22 mouse cellular contexts compared by ENCODE assay signal in genomic region chr14:20268421-20268820, GRCm38 (mm10). TPM values are rescaled to one million over a fixed set of nuclear protein-coding genes. Genes with fewer than 3 reads are reported as not detected.
A peak's percentile ranks its signal among the peaks of the same experiment; 100 is the strongest.
DNase-seq lines count a peak whose midpoint lies in the region; ATAC-seq lines count a peak whose summit lies in the region.
"Had no signal": no experiment of that assay in that cellular context is flagged by ENCODE, and none has a peak within 500 bp of the region (broad histone marks: within the 10 kb centered on the region; RNA-seq: fewer than 3 reads in every experiment).

No protein-coding gene starts in this region.

- no peaks in the 10 kb centered on the region for H3K27me3 ChIP-seq in forebrain, embryonic 14.5 days (replicated peaks; ENCODE audit: control insufficient read depth, insufficient read depth, low read length)
- H3K27me3 ChIP-seq in midbrain, embryonic 11.5 days (ENCODE audit: control insufficient read depth, insufficient read depth, low read length): no peaks in the 10 kb centered on the region
- H3K27me3 ChIP-seq: embryonic facial prominence, embryonic 13.5 days; hindbrain, embryonic 12.5 days; limb, embryonic 15.5 days; neural tube, embryonic 15.5 days had no signal

- no peaks in the 10 kb centered on the region for H3K9me3 ChIP-seq in forebrain, embryonic 14.5 days (replicated peaks; ENCODE audit: control insufficient read depth, low read length)
- no peaks in the 10 kb centered on the region for H3K9me3 ChIP-seq in midbrain, embryonic 11.5 days (ENCODE audit: control insufficient read depth, low read length)
- H3K9me3 ChIP-seq: embryonic facial prominence, embryonic 13.5 days; forebrain, embryonic 10.5 days; hindbrain, embryonic 12.5 days; limb, embryonic 15.5 days; neural tube, embryonic 15.5 days had no signal

- H3K4me3 ChIP-seq in forebrain, embryonic 14.5 days (ENCODE audit: low read depth, low read length): no peak overlapping the region
- no peak overlapping the region for H3K4me3 ChIP-seq in midbrain, embryonic 11.5 days (ENCODE audit: low read depth, low read length)
- H3K4me3 ChIP-seq: embryonic facial prominence, embryonic 13.5 days; forebrain, embryonic 10.5 days; hindbrain, embryonic 12.5 days; limb, embryonic 15.5 days; neural tube, embryonic 15.5 days had no signal

- H3K27ac ChIP-seq in forebrain, embryonic 14.5 days (ENCODE audit: low read depth, low read length): no peak overlapping the region
- no peak overlapping the region for H3K27ac ChIP-seq in midbrain, embryonic 11.5 days (ENCODE audit: low read depth, low read length)
- H3K27ac ChIP-seq: embryonic facial prominence, embryonic 13.5 days; hindbrain, embryonic 12.5 days; limb, embryonic 15.5 days; neural tube, embryonic 15.5 days had no signal

- no peaks in the 10 kb centered on the region for H3K36me3 ChIP-seq in forebrain, embryonic 14.5 days (ENCODE audit: control insufficient read depth, insufficient read depth, low read length)
- no peaks in the 10 kb centered on the region for H3K36me3 ChIP-seq in midbrain, embryonic 11.5 days (ENCODE audit: control insufficient read depth, insufficient read depth, low read length)
- H3K36me3 ChIP-seq: embryonic facial prominence, embryonic 13.5 days; forebrain, embryonic 10.5 days; hindbrain, embryonic 12.5 days; limb, embryonic 15.5 days; neural tube, embryonic 15.5 days had no signal

- H3K9ac ChIP-seq in forebrain, embryonic 14.5 days (ENCODE audit: low read length): no peak overlapping the region
- no peak overlapping the region for H3K9ac ChIP-seq in midbrain, embryonic 11.5 days (ENCODE audit: low read length)
- H3K9ac ChIP-seq: embryonic facial prominence, embryonic 13.5 days; hindbrain, embryonic 12.5 days; limb, embryonic 15.5 days; neural tube, embryonic 15.5 days had no signal

- H3K4me1 ChIP-seq in forebrain, embryonic 14.5 days (ENCODE audit: control insufficient read depth, insufficient read depth, low read length): no peaks in the 10 kb centered on the region
- H3K4me1 ChIP-seq in midbrain, embryonic 11.5 days (ENCODE audit: control insufficient read depth, insufficient read depth, low read length): no peaks in the 10 kb centered on the region
- H3K4me1 ChIP-seq: forebrain, embryonic 10.5 days; hindbrain, embryonic 12.5 days; limb, embryonic 15.5 days; neural tube, embryonic 15.5 days had no signal

- ATAC-seq in forebrain, embryonic 14.5 days: no peak
- ATAC-seq in midbrain, embryonic 11.5 days (ENCODE audit: low FRiP score): no peak

- no peak overlapping the region for H3K4me2 ChIP-seq in forebrain, embryonic 14.5 days (ENCODE audit: low read length)
- H3K4me2 ChIP-seq in midbrain, embryonic 11.5 days: no peak overlapping the region
- H3K4me2 ChIP-seq: embryonic facial prominence, embryonic 13.5 days; hindbrain, embryonic 12.5 days; limb, embryonic 15.5 days; neural tube, embryonic 15.5 days had no signal

- 71% methylated on average over 6 of the region's 6 CpGs for WGBS in forebrain, embryonic 14.5 days
- 92% methylated on average over 6 of the region's 6 CpGs for WGBS in midbrain, embryonic 11.5 days

- peak; percentile 31 to 77 for DNase-seq in frontal cortex, adult 2 months (ENCODE audit: extremely low spot score in 1 of 2, low spot score in 1 of 2)
- no peak for DNase-seq in frontal cortex, postnatal 10 days (ENCODE audit: low spot score in 2 of 2)
- peak; percentile 5 for DNase-seq in adipocyte (ENCODE audit: low spot score)
- DNase-seq in layer of hippocampus, adult 9-11 months: peak; percentile 67
- DNase-seq in right cerebral cortex, postnatal 10 days (ENCODE audit: low spot score in 2 of 2): peak; percentile 57 to 60
- DNase-seq in adrenal gland, postnatal 4 days (ENCODE audit: low spot score in 2 of 2): no peak
- no peak for DNase-seq in forebrain, embryonic 14.5 days (ENCODE audit: low spot score)
- DNase-seq in midbrain, embryonic 11.5 days (ENCODE audit: low spot score, missing footprints): no peak
- DNase-seq: adrenal gland, adult 2 months; B cell, adult 2 months; gastrocnemius, postnatal 36 days; kidney, adult 11 months; lung, postnatal 10 days; thymus, postnatal 36 days had no signal

RNA-seq across cellular contexts. Expression of gene Kcnk16, which starts 0.6 kb away (rescaled TPM):
- not detected in 2 replicates for polyA plus RNA-seq in frontal cortex, adult 2 months (2012; rRNA removed)
- 1 to 10 TPM in 1 of 2 experiments, under 1 TPM in 1; 0.14 to 3.5 TPM for total RNA-seq in adrenal gland, postnatal 4 days (2021)
- not detected in 2 replicates for polyA plus RNA-seq in forebrain, embryonic 14.5 days (2014; fragmentation: Nextera tagmentation; extraction: Ambion mirVana)
- polyA plus RNA-seq in midbrain, embryonic 11.5 days (2014; fragmentation: Nextera tagmentation; extraction: Ambion mirVana): not detected in 2 replicates
- total RNA-seq: adrenal gland, adult 2 months; common myeloid progenitor, adult 5-6 weeks; gastrocnemius, postnatal 36 days; layer of hippocampus, postnatal 25 days had no signal
- polyA plus RNA-seq: adrenal gland, adult 2 months; embryonic facial prominence, embryonic 13.5 days; forebrain, embryonic 10.5 days; heart, embryonic 14.5 days; hindbrain, embryonic 12.5 days; neural tube, embryonic 15.5 days had no signal

RNA-seq across cellular contexts. Expression of gene Nudt13, which starts 26.1 kb away (rescaled TPM):
- 26.7 and 38.3 TPM in 2 replicates for polyA plus RNA-seq in frontal cortex, adult 2 months (2012; rRNA removed)
- total RNA-seq in adrenal gland, postnatal 4 days (2021): 10 to 100 TPM; 32.8 to 44.5 TPM
- 11.1 and 14.7 TPM in 2 replicates for polyA plus RNA-seq in forebrain, embryonic 14.5 days (2014; fragmentation: Nextera tagmentation; extraction: Ambion mirVana)
- polyA plus RNA-seq in midbrain, embryonic 11.5 days (2014; fragmentation: Nextera tagmentation; extraction: Ambion mirVana): 6.6 and 7.1 TPM in 2 replicates

Comparison
In these comparisons a context has a peak if more than half of its experiments do, and no peak if none do; other contexts are left out.
1. DNase-seq: peak in frontal cortex, adult 2 months (2 of 2), adipocyte (single experiment), layer of hippocampus, adult 9-11 months (single experiment) and right cerebral cortex, postnatal 10 days (2 of 2); none in frontal cortex, postnatal 10 days (0 of 2), adrenal gland, postnatal 4 days (0 of 2), forebrain, embryonic 14.5 days (single experiment) and midbrain, embryonic 11.5 days (single experiment).